Mouse (Mus musculus) heart, embryonic 14.5 days (tissue): Measurements from ENCODE around the gene Mycbp2. TPM values are rescaled to one million over a fixed set of nuclear protein-coding genes. Genes with fewer than 3 reads are reported as not detected.

Experiments
- ATAC-seq: fragments of 200-750 bp; cut with Nextera tagmentation; 2 replicates; pipeline ENCODE4 v1.8.0; 2017; ENCODE audit warnings: low read depth, moderate TSS enrichment; ENCODE audit not compliant: insufficient number of reproducible peaks, insufficient read depth, low FRiP score
- H3K27ac ChIP-seq, 2 experiments: fragments of 200-500 bp in 1 of 2; fragments of 300-500 bp in 1 of 2; sonication (generic) in 1 of 2; replicated peaks in 1 of 2; 2 replicates each; pipeline ENCODE4 v1.5.1; 2012 to 2014; ENCODE audit warnings: low read depth in 2 of 2, low read length in 2 of 2, control low read depth in 1 of 2, mild to moderate bottlenecking in 1 of 2, mixed read lengths in 1 of 2; ENCODE audit not compliant: control insufficient read depth in 1 of 2, insufficient read depth in 1 of 2
- H3K27me3 ChIP-seq: fragments of 300-500 bp; sonication (generic); 2 replicates; pipeline ENCODE4 v1.6.1; 2014; ENCODE audit warnings: mild to moderate bottlenecking, low read length, control low read depth; ENCODE audit not compliant: control insufficient read depth, insufficient read depth
- H3K36me3 ChIP-seq: fragments of 300-500 bp; sonication (generic); 2 replicates; pipeline ENCODE4 v1.6.1; 2014; ENCODE audit warnings: mild to moderate bottlenecking, control low read depth, low read length, mixed read lengths; ENCODE audit not compliant: control insufficient read depth, insufficient read depth
- H3K4me1 ChIP-seq, 2 experiments: fragments of 200-500 bp in 1 of 2; fragments of 300-500 bp in 1 of 2; sonication (generic) in 1 of 2; 2 replicates each; pipeline ENCODE4 v1.6.1; 2012 to 2014; ENCODE audit warnings: low read length in 2 of 2, control low read depth in 1 of 2, mixed read lengths in 1 of 2; ENCODE audit not compliant: control insufficient read depth in 2 of 2, insufficient read depth in 2 of 2
- H3K4me2 ChIP-seq: fragments of 300-500 bp; sonication (generic); 2 replicates; pipeline ENCODE4 v1.6.1; 2014; ENCODE audit warnings: mild to moderate bottlenecking, low read length
- H3K4me3 ChIP-seq, 2 experiments: fragments of 200-500 bp in 1 of 2; fragments of 300-500 bp in 1 of 2; sonication (generic) in 1 of 2; 2 replicates each; pipeline ENCODE4 v1.5.1; 2012 to 2014; ENCODE audit warnings: low read length in 2 of 2, mild to moderate bottlenecking in 2 of 2, control low read depth in 1 of 2, low read depth in 1 of 2, moderate library complexity in 1 of 2; ENCODE audit not compliant: control insufficient read depth in 1 of 2, insufficient read depth in 1 of 2
- H3K9ac ChIP-seq: fragments of 300-500 bp; sonication (generic); 2 replicates; pipeline ENCODE4 v1.6.1; 2014; ENCODE audit warnings: mild to moderate bottlenecking, low read length
- H3K9me3 ChIP-seq: fragments of 300-500 bp; sonication (generic); 2 replicates; pipeline ENCODE4 v1.6.1; 2016; ENCODE audit warnings: low read length, control low read depth; ENCODE audit not compliant: control insufficient read depth
- WGBS: fragments of 180-500 bp; shearing (Covaris S2); extraction: QIAGEN DNeasy Blood & Tissue Kit; methylation state at CpG from one replicate; pipeline ENCODE4 v1.1.7; 2014; 5-methylcytosine and 5-hydroxymethylcytosine counted together
- polyA plus RNA-seq: library from polyadenylated mRNA; unstranded; fragments of >200 nt; fragmentation: Nextera tagmentation; extraction: Ambion mirVana; gene quantifications from 2 replicates; pipeline ENCODE4 v1.2.1, GENCODE M21; 2014

Gene Mycbp2
- polyA plus RNA-seq, 1 experiment from 2014 or later = 16.6 TPM

DNA sequence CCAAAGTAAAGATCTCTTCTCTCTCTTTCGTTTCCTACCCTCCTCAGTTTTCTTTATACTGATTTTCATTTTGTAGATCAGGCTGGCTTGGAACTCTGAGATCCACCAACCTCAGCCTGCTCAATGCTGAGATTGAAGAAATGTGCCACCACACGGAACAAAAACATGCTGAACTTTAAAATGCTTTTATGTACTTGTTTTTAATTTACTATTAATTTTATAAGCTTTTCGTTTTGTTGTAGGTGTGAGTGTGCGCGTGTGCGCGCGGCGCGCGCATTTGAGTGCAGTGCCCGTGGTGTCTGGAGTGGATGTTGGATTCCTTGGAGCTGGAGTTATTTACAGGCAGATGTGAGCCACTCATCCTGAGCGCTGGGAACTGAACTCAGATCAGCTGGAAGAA, 246.3 kb downstream of the Mycbp2 start:
- Histone ChIP-seq H3K4me2 (peak overlapping the region; percentile 70), H3K4me1 (peaks cover 0 to 5% of the 10 kb centered on the region in 2 experiments; a peak in 3 of 4 replicates), H3K27me3 (no peaks in the 10 kb centered on the region), H3K9me3 (no peaks in the 10 kb centered on the region), H3K27ac (0 out of 4 replicates have a peak overlapping the region, but pooled peaks of 1 of the 2 experiments have one; percentile 100), H3K4me3 (peak overlapping the region in 1 of 2 experiments; percentile 97; a peak in 2 of 4 replicates), H3K36me3 (peaks cover 14% of the 10 kb centered on the region), H3K9ac (no peak overlapping the region)
- WGBS = 79% methylated on average over 13 of the region's 13 CpGs
- ATAC-seq = no peak

DNA sequence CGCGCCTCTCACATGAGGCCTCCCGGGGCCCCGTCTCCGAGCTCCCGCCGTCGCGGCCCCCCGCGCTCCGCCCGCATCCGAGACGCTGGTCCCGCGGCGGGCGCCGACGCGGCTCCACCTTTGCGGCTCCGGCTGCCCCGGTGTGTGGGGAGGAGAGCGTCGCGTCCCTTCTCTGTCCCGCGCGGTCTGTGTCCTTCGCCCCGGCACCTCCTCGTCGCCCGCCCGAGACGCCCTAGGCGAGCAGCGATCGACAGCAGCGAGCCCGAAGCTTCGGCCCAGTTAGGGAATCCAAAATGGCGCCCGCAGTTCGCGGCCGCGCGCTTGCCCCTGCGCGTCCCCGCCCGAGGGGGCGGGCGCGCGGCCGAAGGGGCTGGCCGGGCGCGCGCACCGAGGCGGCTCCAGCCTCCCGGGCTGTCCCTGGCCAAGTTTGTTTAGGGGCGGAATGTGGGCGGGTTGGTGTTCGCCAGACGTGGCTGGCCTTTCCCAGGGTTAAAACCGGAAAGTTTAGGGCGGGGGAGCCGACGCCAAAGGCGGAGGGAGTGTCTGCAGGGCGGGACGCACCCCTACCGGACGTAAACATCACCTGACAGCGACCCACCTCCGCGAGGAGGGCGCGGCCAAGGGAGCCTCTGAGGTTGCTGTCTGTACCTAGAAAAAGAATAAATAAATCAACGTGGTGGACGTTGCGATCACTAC, 247.2 kb downstream of the Mycbp2 start, which contains the start of gene Fbxl3:
Fbxl3 (minus strand) TSS at position 329 of the 696 bp plus-strand sequence.
- under 1% methylated on average over 87 of the region's 88 CpGs for WGBS
- H3K9me3 ChIP-seq = no peaks in the 10 kb centered on the region
- peak within 1 kb of the TSS; percentile 100 for H3K27ac ChIP-seq
- H3K4me2 ChIP-seq = peak within 1 kb of the TSS; percentile 77
- peaks cover 0 to 5% of the 10 kb centered on the region in 2 experiments; a peak in 3 of 4 replicates for H3K4me1 ChIP-seq
- peak; percentile 95 for ATAC-seq
- H3K36me3 ChIP-seq = peaks cover 22% of the 10 kb centered on the region
- peak within 1 kb of the TSS; percentile 97 to 100 for H3K4me3 ChIP-seq
- peak within 1 kb of the TSS; percentile 99 for H3K9ac ChIP-seq
- no peaks in the 10 kb centered on the region for H3K27me3 ChIP-seq

DNA sequence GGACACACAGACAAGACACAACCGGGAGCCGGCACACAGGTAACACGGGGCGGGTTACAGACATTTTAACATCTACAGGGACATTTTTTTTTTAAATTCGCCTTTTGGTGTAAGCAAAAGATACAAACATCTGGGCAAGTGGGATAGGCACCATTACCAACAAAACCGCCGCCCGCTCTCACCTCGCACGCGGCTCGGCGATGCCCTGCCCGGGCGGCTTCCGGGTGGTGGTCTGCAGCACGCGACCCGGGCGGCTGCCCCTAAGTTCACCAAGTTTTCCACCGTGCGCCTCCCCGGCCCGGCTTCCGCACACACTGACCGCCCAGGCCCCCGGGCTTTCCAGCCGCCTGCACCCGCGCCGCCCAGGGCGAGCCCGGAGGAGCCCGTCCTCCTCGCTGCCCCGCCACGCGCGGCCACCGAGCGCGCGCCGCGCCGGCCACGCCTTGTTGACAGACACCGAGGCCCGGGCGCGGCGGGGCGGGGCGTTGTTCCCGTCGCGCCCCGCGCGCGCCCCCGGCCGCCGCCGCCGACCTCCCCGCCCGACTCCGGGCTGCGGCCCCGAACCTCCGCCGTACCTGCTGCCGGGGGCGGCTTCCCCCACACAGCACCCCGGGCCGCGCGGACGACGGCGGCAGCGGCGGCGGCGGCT, 247.9 kb downstream of the Mycbp2 start:
- H3K36me3 ChIP-seq = peaks cover 25% of the 10 kb centered on the region
- no peaks in the 10 kb centered on the region for H3K27me3 ChIP-seq
- peaks cover 0 to 6% of the 10 kb centered on the region in 2 experiments; a peak in 3 of 4 replicates for H3K4me1 ChIP-seq
- H3K4me3 ChIP-seq = peak overlapping the region; percentile 97 to 100
- 1% methylated on average over 64 of the region's 86 CpGs for WGBS
- peak overlapping the region; percentile 99 for H3K9ac ChIP-seq
- H3K27ac ChIP-seq = peak overlapping the region; percentile 100
- peak overlapping the region; percentile 77 for H3K4me2 ChIP-seq
- no peaks in the 10 kb centered on the region for H3K9me3 ChIP-seq
- ATAC-seq = peak; percentile 85

DNA sequence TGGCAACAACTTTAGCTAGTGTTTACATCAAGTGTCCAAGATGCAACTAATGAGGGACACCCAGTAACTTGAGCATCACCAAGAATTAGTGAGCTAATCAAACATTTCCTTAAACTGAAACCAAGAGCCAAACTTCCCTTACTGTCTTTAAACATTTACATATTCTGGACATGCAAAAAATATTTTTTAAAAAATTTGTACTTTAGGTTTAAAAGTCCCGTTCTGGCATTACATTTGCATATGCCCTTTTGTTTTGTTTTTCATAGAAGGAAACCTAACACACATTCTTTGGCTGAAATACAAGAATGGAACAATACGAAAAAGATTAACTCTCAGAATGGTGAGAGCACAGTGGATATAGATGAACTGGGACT, 248.4 kb downstream of the Mycbp2 start:
- WGBS = 3% methylated on average over 2 of the region's 2 CpGs
- peak overlapping the region; percentile 77 for H3K4me2 ChIP-seq
- peaks cover 31% of the 10 kb centered on the region for H3K36me3 ChIP-seq
- peak overlapping the region; percentile 99 for H3K9ac ChIP-seq
- H3K27me3 ChIP-seq = no peaks in the 10 kb centered on the region
- no peak for ATAC-seq
- no peaks in the 10 kb centered on the region for H3K9me3 ChIP-seq
- peak overlapping the region; percentile 97 to 100 for H3K4me3 ChIP-seq
- H3K4me1 ChIP-seq = peaks cover 0 to 10% of the 10 kb centered on the region in 2 experiments; a peak in 3 of 4 replicates
- H3K27ac ChIP-seq = peak overlapping the region in 1 of 2 experiments; percentile 100; a peak in 3 of 4 replicates

DNA sequence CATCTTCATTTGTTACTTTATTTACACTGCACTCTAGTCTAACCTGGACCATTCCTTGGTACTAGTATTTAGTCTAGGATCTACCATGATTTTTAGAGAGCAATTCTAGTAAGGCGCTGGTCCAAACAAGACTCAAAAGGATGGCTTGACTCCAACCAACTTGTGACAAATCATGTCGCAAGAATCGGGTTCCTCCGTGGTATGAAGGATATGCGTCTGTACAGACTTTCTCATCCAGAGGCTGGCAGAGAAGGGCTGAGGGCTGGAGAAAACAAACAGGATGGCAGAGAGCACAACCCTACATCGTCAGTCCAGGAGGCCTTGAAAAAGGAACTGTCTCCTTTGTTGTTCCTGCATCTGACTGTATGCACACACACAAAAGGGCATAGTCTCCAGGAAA, 250.0 kb downstream of the Mycbp2 start:
- H3K4me3 ChIP-seq = no peak overlapping the region
- no peak for ATAC-seq
- H3K4me1 ChIP-seq = peaks cover 0 to 10% of the 10 kb centered on the region in 2 experiments; a peak in 3 of 4 replicates
- H3K36me3 ChIP-seq = peaks cover 43% of the 10 kb centered on the region
- no peak overlapping the region for H3K27ac ChIP-seq
- H3K27me3 ChIP-seq = no peaks in the 10 kb centered on the region
- no peaks in the 10 kb centered on the region for H3K9me3 ChIP-seq
- WGBS = 84% methylated on average over 6 of the region's 6 CpGs
- H3K9ac ChIP-seq = no peak overlapping the region
- peak overlapping the region; percentile 77; the same call in 1 of the 2 replicates for H3K4me2 ChIP-seq

DNA sequence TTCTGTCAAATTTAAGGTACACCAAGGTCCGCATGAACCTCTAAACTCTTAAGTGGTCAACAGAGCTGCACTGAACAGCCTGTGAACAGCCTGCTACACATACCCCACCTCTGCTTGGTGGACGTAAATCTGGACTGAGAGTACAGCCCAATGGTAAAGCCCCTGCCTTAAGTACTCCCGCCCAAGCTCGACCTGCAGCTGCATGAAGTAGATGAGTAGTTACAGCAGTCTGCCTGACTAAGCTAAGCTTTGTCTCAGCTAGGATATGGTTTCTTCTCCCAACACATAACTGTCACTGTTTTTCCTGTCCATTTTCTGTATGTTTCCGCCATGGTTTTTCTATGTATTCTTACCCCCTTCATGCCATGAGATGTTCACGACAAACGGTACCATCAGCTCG, 250.8 kb downstream of the Mycbp2 start:
- 91% methylated on average over 8 of the region's 8 CpGs for WGBS
- no peak for ATAC-seq
- no peak overlapping the region for H3K4me3 ChIP-seq

DNA sequence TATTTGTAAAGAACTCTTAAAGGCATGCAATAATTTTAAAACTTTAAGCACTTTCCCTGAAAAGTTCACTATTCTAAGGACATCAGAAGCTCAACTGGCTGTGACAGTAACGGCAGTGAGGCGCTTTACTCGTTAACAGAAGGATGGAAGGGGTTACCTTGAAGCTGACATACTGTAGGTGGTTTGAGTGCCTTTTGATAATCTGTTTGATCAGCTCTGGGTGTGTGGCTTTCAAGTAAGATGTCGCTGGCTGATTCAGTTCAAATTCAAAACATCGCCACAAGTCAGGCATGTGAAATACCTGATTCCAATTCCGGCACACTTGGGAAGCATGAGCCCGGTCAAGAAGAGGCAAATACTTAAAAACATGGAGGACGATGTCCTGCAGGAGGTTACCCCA, 251.6 kb downstream of the Mycbp2 start:
- H3K27ac ChIP-seq = no peak overlapping the region
- H3K4me1 ChIP-seq = peaks cover 0 to 10% of the 10 kb centered on the region in 2 experiments; a peak in 3 of 4 replicates
- H3K9me3 ChIP-seq = no peaks in the 10 kb centered on the region
- no peak overlapping the region for H3K4me3 ChIP-seq
- no peak for ATAC-seq
- WGBS = 90% methylated on average over 8 of the region's 8 CpGs
- no peak overlapping the region for H3K4me2 ChIP-seq
- no peaks in the 10 kb centered on the region for H3K27me3 ChIP-seq
- H3K9ac ChIP-seq = no peak overlapping the region
- peaks cover 54% of the 10 kb centered on the region for H3K36me3 ChIP-seq

More for the DNA sequence above, 250.8 kb downstream of the Mycbp2 start:
- H3K4me1 ChIP-seq = peaks cover 0 to 10% of the 10 kb centered on the region in 2 experiments; a peak in 3 of 4 replicates
- H3K27ac ChIP-seq = no peak overlapping the region
- H3K27me3 ChIP-seq = no peaks in the 10 kb centered on the region
- peaks cover 51% of the 10 kb centered on the region for H3K36me3 ChIP-seq
- no peaks in the 10 kb centered on the region for H3K9me3 ChIP-seq
- no peak overlapping the region for H3K9ac ChIP-seq
- H3K4me2 ChIP-seq = no peak overlapping the region
